Mouse (Mus musculus) intestine, embryonic 14.5 days (tissue): ENCODE measurements around the gene Bub1. TPM values are rescaled to one million over a fixed set of nuclear protein-coding genes. Genes with fewer than 3 reads are reported as not detected.
A peak's percentile ranks its signal among the peaks of the same experiment; 100 is the strongest.

ENCODE experiments used
- ATAC-seq: fragments of 200-750 bp; cut with Nextera tagmentation; replicated peaks from 2 replicates; pipeline ENCODE4 v1.8.0; 2017; ENCODE audit warnings: low read depth, moderate number of reproducible peaks, moderate TSS enrichment, moderate library complexity; ENCODE audit not compliant: low FRiP score, low TSS enrichment
- DNase-seq: peaks from one replicate; pipeline ENCODE4 v3.0.0-alpha.2; 2018; ENCODE audit warnings: low spot score
- H3K27ac ChIP-seq: fragments of 300-500 bp; sonication (generic); 2 replicates; pipeline ENCODE4 v1.5.1; 2014; ENCODE audit warnings: low read depth, mild to moderate bottlenecking, control low read depth
- H3K27me3 ChIP-seq: fragments of 300-500 bp; sonication (generic); replicated peaks from 2 replicates; pipeline ENCODE4 v1.6.1; 2014; ENCODE audit warnings: low read length, control low read depth; ENCODE audit not compliant: control insufficient read depth, insufficient read depth
- H3K36me3 ChIP-seq: fragments of 300-500 bp; sonication (generic); 2 replicates; pipeline ENCODE4 v1.6.1; 2014; ENCODE audit warnings: low read length, control low read depth; ENCODE audit not compliant: control insufficient read depth, insufficient read depth
- H3K4me1 ChIP-seq: fragments of 300-500 bp; sonication (generic); replicated peaks from 2 replicates; pipeline ENCODE4 v1.6.1; 2014; ENCODE audit warnings: low read length, control low read depth, mixed read lengths; ENCODE audit not compliant: control insufficient read depth, insufficient read depth
- H3K4me2 ChIP-seq: fragments of 300-500 bp; sonication (generic); 2 replicates; pipeline ENCODE4 v1.6.1; 2014; ENCODE audit warnings: low read length
- H3K4me3 ChIP-seq: fragments of 300-500 bp; sonication (generic); 2 replicates; pipeline ENCODE4 v1.5.1; 2014; ENCODE audit warnings: low read depth, low read length, control low read depth, mixed read lengths
- H3K9ac ChIP-seq: fragments of 300-500 bp; sonication (generic); 2 replicates; pipeline ENCODE4 v1.6.1; 2014; ENCODE audit warnings: mild to moderate bottlenecking, low read length
- H3K9me3 ChIP-seq: fragments of 300-500 bp; sonication (generic); 2 replicates; pipeline ENCODE4 v1.6.1; 2016; ENCODE audit warnings: low read length, control low read depth; ENCODE audit not compliant: control insufficient read depth
- WGBS: fragments of 180-500 bp; shearing (Covaris S2); extraction: QIAGEN DNeasy Blood & Tissue Kit; methylation state at CpG from one replicate; pipeline ENCODE4 v1.1.7; 2014; 5-methylcytosine and 5-hydroxymethylcytosine counted together
- polyA plus RNA-seq: library from polyadenylated mRNA; unstranded; fragments of >200 nt; fragmentation: Nextera tagmentation; extraction: Ambion mirVana; gene quantifications from 2 replicates; pipeline ENCODE4 v1.2.1, GENCODE M21; 2014

Gene Bub1
- polyA plus RNA-seq, 1 experiment from 2014 or later: 20.2 TPM

GRCm38 (mm10) chr2:127842421-127842820 lies 10.8 kb upstream of the Bub1 start:
- ATAC-seq (no peak), DNase-seq (no peak)
- no peak overlapping the region for H3K27ac ChIP-seq
- no peaks in the 10 kb centered on the region for H3K36me3 ChIP-seq
- WGBS: 76% methylated on average over 3 of the region's 3 CpGs
- H3K4me3 ChIP-seq: no peak overlapping the region
- H3K4me1 ChIP-seq: no peaks in the 10 kb centered on the region
- H3K9me3 ChIP-seq: no peaks in the 10 kb centered on the region
- peaks cover 26% of the 10 kb centered on the region for H3K27me3 ChIP-seq
- no peak overlapping the region for H3K4me2 ChIP-seq
- H3K9ac ChIP-seq: no peak overlapping the region

- Histone ChIP-seq H3K9ac (no peak overlapping the region), H3K4me3 (no peak overlapping the region), H3K27ac (no peak overlapping the region), H3K36me3 (no peaks in the 10 kb centered on the region), H3K27me3 (peaks cover 26% of the 10 kb centered on the region), H3K4me1 (no peaks in the 10 kb centered on the region), H3K4me2 (no peak overlapping the region), H3K9me3 (no peaks in the 10 kb centered on the region)
- 68% methylated on average over 1 of the region's 1 CpGs for WGBS
- DNase-seq (no peak), ATAC-seq (no peak)
Measured at GRCm38 (mm10) chr2:127841402-127841801, 9.7 kb upstream of the Bub1 start.

GRCm38 (mm10) chr2:127839425-127839824 lies 7.8 kb upstream of the Bub1 start:
- peaks cover 26% of the 10 kb centered on the region for H3K27me3 ChIP-seq
- no peak overlapping the region for H3K4me3 ChIP-seq
- no peaks in the 10 kb centered on the region for H3K36me3 ChIP-seq
- no peaks in the 10 kb centered on the region for H3K4me1 ChIP-seq
- H3K27ac ChIP-seq: no peak overlapping the region
- ATAC-seq (no peak), DNase-seq (no peak)
- 14% methylated on average over 11 of the region's 11 CpGs for WGBS
- no peaks in the 10 kb centered on the region for H3K9me3 ChIP-seq
- no peak overlapping the region for H3K4me2 ChIP-seq
- no peak overlapping the region for H3K9ac ChIP-seq

GRCm38 (mm10) chr2:127838576-127838975 lies 6.9 kb upstream of the Bub1 start, which contains the start of gene Acoxl:
Acoxl (plus strand) TSS chr2:127838876.
- Histone ChIP-seq H3K9ac (no peak within 1 kb of the TSS), H3K27ac (no peak within 1 kb of the TSS), H3K4me2 (no peak within 1 kb of the TSS), H3K36me3 (no peaks in the 10 kb centered on the region), H3K27me3 (peaks cover 26% of the 10 kb centered on the region), H3K4me3 (no peak within 1 kb of the TSS), H3K9me3 (no peaks in the 10 kb centered on the region), H3K4me1 (no peaks in the 10 kb centered on the region)
- no peak for ATAC-seq
- DNase-seq: no peak
- 59% methylated on average over 7 of the region's 7 CpGs for WGBS

GRCm38 (mm10) chr2:127832833-127833190 lies 1.1 kb upstream of the Bub1 start:
- no peak overlapping the region for H3K27ac ChIP-seq
- H3K4me3 ChIP-seq: no peak overlapping the region
- DNase-seq (no peak), ATAC-seq (no peak)
- no peaks in the 10 kb centered on the region for H3K9me3 ChIP-seq
- 19% methylated on average over 2 of the region's 2 CpGs for WGBS
- H3K4me1 ChIP-seq: 0 out of 2 replicates have a peak, but pooled peaks cover 2% of the 10 kb centered on the region
- no peaks in the 10 kb centered on the region; the same call in 1 of the 2 replicates for H3K27me3 ChIP-seq
- no peak overlapping the region for H3K9ac ChIP-seq
- 0 out of 2 replicates have a peak, but pooled peaks cover 4% of the 10 kb centered on the region for H3K36me3 ChIP-seq
- H3K4me2 ChIP-seq: no peak overlapping the region

- ATAC-seq: peak; percentile 28; the same call in 1 of the 2 replicates
- Histone ChIP-seq H3K9ac (peak overlapping the region; percentile 34; the same call in 1 of the 2 replicates), H3K27ac (no peak overlapping the region), H3K9me3 (no peaks in the 10 kb centered on the region), H3K4me3 (peak overlapping the region; percentile 65), H3K27me3 (no peaks in the 10 kb centered on the region; the same call in 1 of the 2 replicates), H3K36me3 (peaks cover 9% of the 10 kb centered on the region), H3K4me1 (0 out of 2 replicates have a peak, but pooled peaks cover 2% of the 10 kb centered on the region), H3K4me2 (peak overlapping the region; percentile 71)
- 39% methylated on average over 11 of the region's 11 CpGs for WGBS
- DNase-seq: no peak
Measured at GRCm38 (mm10) chr2:127832103-127832832, 603 bp upstream of the Bub1 start.

GRCm38 (mm10) chr2:127791919-127792603 lies 39.6 kb downstream of the Bub1 start, which contains the start of gene Mtln:
Mtln (minus strand) TSS chr2:127792488.
- no peaks in the 10 kb centered on the region for H3K27me3 ChIP-seq
- 2% methylated on average over 37 of the region's 37 CpGs for WGBS
- H3K4me3 ChIP-seq: peak within 1 kb of the TSS; percentile 83
- peaks cover 22% of the 10 kb centered on the region for H3K4me1 ChIP-seq
- ATAC-seq: peak; percentile 95
- H3K36me3 ChIP-seq: no peaks in the 10 kb centered on the region
- H3K9me3 ChIP-seq: no peaks in the 10 kb centered on the region
- H3K27ac ChIP-seq: peak within 1 kb of the TSS; percentile 82
- DNase-seq: peak; percentile 89
- peak within 1 kb of the TSS; percentile 70 for H3K4me2 ChIP-seq
- H3K9ac ChIP-seq: peak within 1 kb of the TSS; percentile 75

- WGBS: 33% methylated on average over 9 of the region's 9 CpGs
- no peaks in the 10 kb centered on the region for H3K27me3 ChIP-seq
- peaks cover 22% of the 10 kb centered on the region for H3K4me1 ChIP-seq
- DNase-seq (no peak), ATAC-seq (no peak)
- no peak overlapping the region for H3K4me3 ChIP-seq
- H3K9ac ChIP-seq: no peak overlapping the region
- H3K36me3 ChIP-seq: no peaks in the 10 kb centered on the region
- peak overlapping the region; percentile 76 for H3K4me2 ChIP-seq
- H3K9me3 ChIP-seq: no peaks in the 10 kb centered on the region
- peak overlapping the region; percentile 69; the same call in 1 of the 2 replicates for H3K27ac ChIP-seq
Measured at GRCm38 (mm10) chr2:127789651-127790270, 41.9 kb downstream of the Bub1 start.
